Mouse (Mus musculus) hindbrain, embryonic 10.5 days (tissue): Measurements from ENCODE around the gene Prok2. TPM values are rescaled to one million over a fixed set of nuclear protein-coding genes. Genes with fewer than 3 reads are reported as not detected.

Experiments used
- polyA plus RNA-seq: library from polyadenylated mRNA; unstranded; fragments of >200 nt; fragmentation: Nextera tagmentation; extraction: Ambion mirVana; gene quantifications from 2 replicates; pipeline ENCODE4 v1.2.1, GENCODE M21; 2016

Gene Prok2
- polyA plus RNA-seq, 1 experiment from 2014 or later, result not detected

Other genes with a start within 250 kb of the Prok2 start
- 64.3 and 67.1 TPM in 2 replicates for gene Foxp1, start 203.7 kb downstream of the Prok2 start, polyA plus RNA-seq
- 12.0 and 15.7 TPM in 2 replicates for gene Eif4e3, start 59.6 kb downstream of the Prok2 start, polyA plus RNA-seq
- gene Gm20696, start 59.6 kb downstream of the Prok2 start, polyA plus RNA-seq, result 3.0 and 3.2 TPM in 2 replicates
- 0.98 and 2.1 TPM in 2 replicates for gene Gpr27, start 33.7 kb downstream of the Prok2 start, polyA plus RNA-seq